Mouse (Mus musculus) embryonic facial prominence, embryonic 12.5 days (tissue): ENCODE measurements at regions not wholly inside any gene's neighbourhood (a gene's known extent, or its start where the extent isn't known, plus 50 kb on each side); places are given as distances from the start of the nearest gene placed in this dataset.

Experiments used
- ATAC-seq: fragments of 200-750 bp; cut with Nextera tagmentation; 2 replicates; pipeline ENCODE4 v1.8.0; 2017; ENCODE audit not compliant: insufficient number of reproducible peaks, insufficient read depth, low FRiP score, low TSS enrichment
- H3K27ac ChIP-seq: fragments of 300-500 bp; sonication (generic); 2 replicates; pipeline ENCODE4 v1.5.1; 2016; ENCODE audit warnings: mild to moderate bottlenecking
- H3K27me3 ChIP-seq: fragments of 300-500 bp; sonication (generic); 2 replicates; pipeline ENCODE4 v1.6.1; 2016; ENCODE audit warnings: mild to moderate bottlenecking, moderate library complexity
- H3K36me3 ChIP-seq: fragments of 300-500 bp; sonication (generic); 2 replicates; pipeline ENCODE4 v1.6.1; 2016; ENCODE audit warnings: mild to moderate bottlenecking
- H3K4me1 ChIP-seq: fragments of 300-500 bp; sonication (generic); 2 replicates; pipeline ENCODE4 v1.6.1; 2016
- H3K4me2 ChIP-seq: fragments of 300-500 bp; sonication (generic); replicated peaks from 2 replicates; pipeline ENCODE4 v1.6.1; 2016; ENCODE audit warnings: mild to moderate bottlenecking, moderate library complexity
- H3K4me3 ChIP-seq: fragments of 300-500 bp; sonication (generic); 2 replicates; pipeline ENCODE4 v1.5.1; 2016; ENCODE audit warnings: mild to moderate bottlenecking
- H3K9ac ChIP-seq: fragments of 300-500 bp; sonication (generic); 2 replicates; pipeline ENCODE4 v1.6.1; 2016; ENCODE audit warnings: mild to moderate bottlenecking, moderate library complexity
- H3K9me3 ChIP-seq: fragments of 300-500 bp; sonication (generic); 2 replicates; pipeline ENCODE4 v1.6.1; 2016; ENCODE audit warnings: mild to moderate bottlenecking, moderate library complexity
- WGBS: fragments of 180-500 bp; shearing (Covaris S2); methylation state at CpG from one replicate; pipeline ENCODE4 v1.1.7; 2016; 5-methylcytosine and 5-hydroxymethylcytosine counted together

DNA sequence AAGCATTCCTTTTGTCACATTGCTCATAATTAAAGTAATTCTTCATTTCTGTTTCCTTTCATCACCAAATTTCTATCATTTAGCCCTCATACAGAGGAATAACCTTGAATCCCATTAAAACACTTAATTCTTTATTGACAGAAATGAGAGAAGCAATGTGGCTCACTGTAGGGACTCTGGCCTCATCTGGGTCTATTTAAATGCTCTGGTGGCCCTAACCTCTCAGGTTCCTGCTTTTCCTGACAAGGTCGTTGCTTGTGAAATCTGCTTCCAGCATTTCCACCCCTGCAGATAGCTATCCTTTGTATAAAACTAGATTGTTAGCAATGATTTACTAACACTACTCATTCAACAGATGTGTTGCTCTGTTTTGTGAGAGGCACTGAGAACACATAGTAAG, 163.6 kb upstream of the Xrcc4 start:
- ATAC-seq, result no peak
- Histone ChIP-seq H3K36me3 (no peaks in the 10 kb centered on the region), H3K27me3 (no peaks in the 10 kb centered on the region), H3K4me2 (no peak overlapping the region), H3K9me3 (no peaks in the 10 kb centered on the region), H3K27ac (peak overlapping the region; percentile 13; the same call in 1 of the 2 replicates), H3K9ac (no peak overlapping the region), H3K4me1 (peaks cover 7% of the 10 kb centered on the region; the same call in 1 of the 2 replicates), H3K4me3 (no peak overlapping the region)
- 8% methylated on average over 1 of the region's 1 CpGs for WGBS

DNA sequence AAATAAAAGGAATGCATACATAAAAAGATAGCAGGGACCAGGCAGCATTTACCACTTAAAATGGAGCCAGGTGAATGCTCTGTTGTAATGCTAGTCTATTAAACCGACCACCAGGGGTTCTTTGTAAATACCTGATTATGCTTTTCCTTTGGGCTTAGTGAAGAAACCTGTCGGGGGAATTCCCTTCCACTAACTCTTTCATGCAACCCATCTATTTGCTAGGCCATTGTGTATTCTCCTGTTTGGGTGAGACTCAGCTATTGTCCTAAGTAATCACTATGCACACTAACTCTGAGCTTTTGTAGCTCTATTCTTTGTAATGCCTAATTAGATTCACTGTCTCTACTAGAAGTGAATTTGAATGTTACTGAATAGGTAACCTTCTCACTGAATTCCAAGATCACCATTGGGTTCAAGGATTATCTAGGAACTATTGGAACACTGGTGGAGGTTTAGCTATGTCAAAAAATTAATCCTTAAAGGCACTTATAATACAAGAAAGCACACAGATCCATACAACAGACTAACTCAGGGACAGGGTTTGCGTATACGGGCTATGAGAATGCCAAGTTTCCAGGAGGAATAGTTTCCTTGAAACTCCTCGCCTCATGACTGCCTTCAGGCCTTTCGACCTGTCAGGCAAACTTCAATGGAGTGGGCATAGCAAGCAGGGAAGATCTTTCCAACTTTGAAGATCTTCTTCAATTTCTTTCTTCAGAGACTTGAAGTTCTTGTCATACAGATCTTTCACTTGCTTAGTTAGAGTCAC, 156.8 kb upstream of the Xrcc4 start:
- Histone ChIP-seq H3K4me3 (no peak overlapping the region), H3K4me1 (no peaks in the 10 kb centered on the region), H3K9me3 (no peaks in the 10 kb centered on the region), H3K27ac (no peak overlapping the region), H3K4me2 (no peak overlapping the region), H3K9ac (no peak overlapping the region), H3K27me3 (no peaks in the 10 kb centered on the region), H3K36me3 (no peaks in the 10 kb centered on the region)
- ATAC-seq, result no peak
- 84% methylated on average over 6 of the region's 6 CpGs for WGBS

DNA sequence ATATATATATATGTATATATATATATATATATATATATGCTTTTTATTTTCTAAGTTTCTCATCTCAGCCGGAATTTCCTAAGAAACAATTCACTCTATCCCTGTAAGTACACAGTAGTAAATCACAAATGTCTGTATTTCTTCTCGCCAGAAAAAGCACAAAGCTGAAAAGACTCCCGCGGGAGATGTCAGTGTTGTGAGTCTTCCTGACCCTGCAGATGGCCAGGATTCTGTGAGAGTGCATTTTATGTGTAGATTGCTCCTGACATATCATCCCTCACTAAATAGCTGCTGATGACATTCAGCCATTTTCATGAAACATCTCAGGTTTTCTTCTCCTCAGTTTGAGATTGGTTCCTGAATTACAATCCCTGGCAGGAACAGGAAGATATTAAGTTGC, 148.9 kb upstream of the Xrcc4 start:
- H3K4me1 ChIP-seq, result no peaks in the 10 kb centered on the region
- 32% methylated on average over 4 of the region's 4 CpGs for WGBS
- H3K27me3 ChIP-seq, result no peaks in the 10 kb centered on the region
- H3K9ac ChIP-seq, result no peak overlapping the region
- no peak overlapping the region for H3K4me2 ChIP-seq
- ATAC-seq, result no peak
- no peaks in the 10 kb centered on the region for H3K36me3 ChIP-seq
- H3K27ac ChIP-seq, result no peak overlapping the region
- no peaks in the 10 kb centered on the region for H3K9me3 ChIP-seq
- no peak overlapping the region for H3K4me3 ChIP-seq

DNA sequence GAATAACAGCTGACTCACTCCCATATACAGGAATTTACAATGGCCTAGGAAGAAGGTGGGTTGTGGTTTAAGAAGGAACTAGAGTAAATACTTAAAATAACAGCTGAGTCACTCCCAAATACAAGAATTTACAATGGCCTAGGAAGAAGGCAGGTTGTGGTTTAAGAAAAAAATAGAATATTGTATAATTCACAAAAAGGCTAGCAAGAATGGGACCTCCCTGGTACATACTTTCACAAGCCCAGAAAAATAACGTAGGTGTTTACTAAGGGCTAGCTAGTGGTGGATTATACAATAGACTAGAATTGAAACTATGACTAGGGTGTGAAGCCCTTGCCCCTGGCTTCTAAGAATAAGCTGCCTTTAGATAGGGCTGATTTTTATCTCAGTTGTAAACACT, 144.6 kb upstream of the Xrcc4 start:
- Histone ChIP-seq H3K4me2 (no peak overlapping the region), H3K9me3 (no peaks in the 10 kb centered on the region), H3K27ac (no peak overlapping the region), H3K9ac (no peak overlapping the region), H3K27me3 (no peaks in the 10 kb centered on the region), H3K4me3 (no peak overlapping the region), H3K36me3 (no peaks in the 10 kb centered on the region), H3K4me1 (no peaks in the 10 kb centered on the region)
- no peak for ATAC-seq
- 93% methylated on average over 1 of the region's 1 CpGs for WGBS

DNA sequence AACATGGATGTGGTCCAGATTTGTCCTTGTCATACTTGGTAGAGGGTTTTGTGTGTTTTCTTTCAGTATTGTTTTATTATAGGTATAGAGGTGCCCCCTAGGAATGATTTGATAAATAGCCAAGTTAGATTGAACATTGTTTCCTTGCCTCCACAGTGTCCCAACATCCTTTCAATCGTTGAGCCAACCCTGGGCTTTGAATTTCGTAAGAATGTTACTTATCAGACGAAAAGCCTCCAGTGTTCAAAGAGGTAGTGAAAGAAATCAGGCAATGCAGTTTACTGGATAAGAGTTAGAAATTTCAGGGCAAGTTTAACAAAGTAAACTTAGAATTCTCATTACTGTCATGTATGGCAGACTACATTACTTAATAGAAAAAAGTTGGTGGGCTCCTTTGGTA, 144.2 kb upstream of the Xrcc4 start:
- Histone ChIP-seq H3K27me3 (no peaks in the 10 kb centered on the region), H3K36me3 (no peaks in the 10 kb centered on the region), H3K4me1 (no peaks in the 10 kb centered on the region), H3K4me2 (no peak overlapping the region), H3K27ac (no peak overlapping the region), H3K9ac (no peak overlapping the region), H3K9me3 (no peaks in the 10 kb centered on the region), H3K4me3 (no peak overlapping the region)
- 89% methylated on average over 3 of the region's 3 CpGs for WGBS
- no peak for ATAC-seq

DNA sequence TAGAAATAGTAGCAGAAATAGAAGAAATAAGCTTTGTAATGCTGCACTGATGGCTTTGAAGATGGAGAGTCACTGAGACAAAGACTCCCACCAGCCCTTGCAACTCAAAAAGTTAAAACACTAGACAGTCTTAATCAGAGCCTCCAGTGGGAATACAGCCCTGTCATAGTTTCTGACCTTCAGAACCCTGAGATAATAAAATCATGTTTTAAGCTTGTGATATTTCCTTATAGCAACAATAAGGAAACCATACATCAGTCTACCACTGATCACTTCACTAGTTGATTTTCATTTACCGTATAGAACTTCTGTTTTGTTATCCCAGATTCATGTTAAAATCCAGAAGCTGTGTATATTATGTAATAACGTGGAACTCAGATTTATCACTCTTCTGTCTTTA, 139.7 kb upstream of the Xrcc4 start:
- Histone ChIP-seq H3K9ac (no peak overlapping the region), H3K27me3 (no peaks in the 10 kb centered on the region), H3K36me3 (no peaks in the 10 kb centered on the region), H3K9me3 (no peaks in the 10 kb centered on the region), H3K4me3 (no peak overlapping the region), H3K4me1 (no peaks in the 10 kb centered on the region), H3K27ac (no peak overlapping the region), H3K4me2 (no peak overlapping the region)
- ATAC-seq, result no peak
- 92% methylated on average over 2 of the region's 2 CpGs for WGBS

DNA sequence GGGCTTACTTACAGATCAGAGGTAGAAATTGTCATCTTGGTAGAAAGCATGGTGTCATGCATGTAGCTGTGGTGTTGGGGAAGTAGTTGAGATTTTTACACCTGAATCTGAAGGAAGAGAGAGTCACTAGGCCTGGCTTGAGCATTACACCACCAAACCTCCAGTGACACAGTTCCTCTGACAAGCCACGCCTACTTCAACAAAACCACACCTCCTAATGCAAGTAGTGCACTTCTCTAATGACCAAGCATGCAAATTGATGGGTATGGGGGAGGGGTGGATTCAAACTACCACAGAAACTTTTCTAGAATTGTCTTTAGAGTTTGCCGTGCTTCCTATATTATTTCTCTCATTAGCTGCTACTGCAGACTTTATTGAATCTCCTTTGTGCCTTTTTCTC, 136.8 kb upstream of the Xrcc4 start:
- H3K4me2 ChIP-seq, result no peak overlapping the region
- H3K36me3 ChIP-seq, result no peaks in the 10 kb centered on the region
- H3K4me1 ChIP-seq, result no peaks in the 10 kb centered on the region
- ATAC-seq, result no peak
- 75% methylated on average over 2 of the region's 2 CpGs for WGBS
- H3K4me3 ChIP-seq, result no peak overlapping the region
- H3K27ac ChIP-seq, result no peak overlapping the region
- no peaks in the 10 kb centered on the region for H3K27me3 ChIP-seq
- H3K9ac ChIP-seq, result no peak overlapping the region
- H3K9me3 ChIP-seq, result no peaks in the 10 kb centered on the region

DNA sequence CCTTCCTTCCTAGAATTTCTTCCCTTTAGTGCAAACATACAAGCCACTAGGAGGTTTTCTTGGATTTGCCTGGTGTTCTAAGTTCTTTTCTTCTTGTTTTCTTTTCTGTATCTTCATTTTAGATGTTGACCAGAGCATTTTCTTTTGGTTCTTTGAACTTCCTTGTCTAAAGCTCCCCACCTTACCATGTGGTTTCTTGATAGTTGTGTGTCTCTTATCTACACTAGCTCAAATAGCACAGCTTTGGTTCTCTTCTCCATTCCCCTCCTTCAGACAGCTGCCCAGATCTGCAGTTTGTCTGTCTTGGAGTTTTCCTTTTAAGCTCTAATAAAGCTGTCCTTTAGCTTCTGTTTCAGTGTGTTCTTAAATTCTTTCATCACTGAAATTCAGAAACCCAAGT, 123.0 kb upstream of the Xrcc4 start:
- Histone ChIP-seq H3K27ac (no peak overlapping the region), H3K9ac (no peak overlapping the region), H3K27me3 (no peaks in the 10 kb centered on the region), H3K36me3 (no peaks in the 10 kb centered on the region), H3K4me1 (no peaks in the 10 kb centered on the region), H3K4me2 (no peak overlapping the region), H3K4me3 (no peak overlapping the region), H3K9me3 (no peaks in the 10 kb centered on the region)
- ATAC-seq, result no peak

DNA sequence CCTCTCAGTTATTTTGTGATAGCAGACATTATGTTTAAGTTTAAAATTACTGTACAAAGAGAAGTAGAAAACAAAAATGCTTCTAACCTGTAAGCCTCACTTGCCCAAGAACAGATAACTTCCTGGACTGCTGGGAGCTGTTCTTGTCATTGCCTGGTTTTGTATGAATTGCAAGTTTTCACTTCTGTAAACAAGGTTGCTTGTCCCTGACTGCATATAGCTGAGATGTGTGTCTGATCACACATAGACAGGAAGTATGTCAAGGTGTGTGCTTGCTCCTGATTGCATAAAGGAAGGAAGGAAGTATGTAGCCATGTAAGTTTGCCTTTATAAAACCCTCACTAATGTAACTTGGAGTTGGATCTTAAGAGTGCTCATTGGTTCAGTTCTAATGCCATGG, 118.5 kb upstream of the Xrcc4 start:
- H3K9ac ChIP-seq, result no peak overlapping the region
- no peaks in the 10 kb centered on the region for H3K36me3 ChIP-seq
- no peak overlapping the region for H3K4me3 ChIP-seq
- no peaks in the 10 kb centered on the region for H3K4me1 ChIP-seq
- H3K4me2 ChIP-seq, result no peak overlapping the region
- no peaks in the 10 kb centered on the region for H3K9me3 ChIP-seq
- no peaks in the 10 kb centered on the region for H3K27me3 ChIP-seq
- no peak for ATAC-seq
- no peak overlapping the region for H3K27ac ChIP-seq
